Mouse (Mus musculus): ENCODE measurements around the gene Prkn. TPM values are rescaled to one million over a fixed set of nuclear protein-coding genes. Genes with fewer than 3 reads are reported as not detected.

Gene Prkn
- polyA plus RNA-seq, 1 experiment from 2014 or later, result 0.96 TPM

DNA sequence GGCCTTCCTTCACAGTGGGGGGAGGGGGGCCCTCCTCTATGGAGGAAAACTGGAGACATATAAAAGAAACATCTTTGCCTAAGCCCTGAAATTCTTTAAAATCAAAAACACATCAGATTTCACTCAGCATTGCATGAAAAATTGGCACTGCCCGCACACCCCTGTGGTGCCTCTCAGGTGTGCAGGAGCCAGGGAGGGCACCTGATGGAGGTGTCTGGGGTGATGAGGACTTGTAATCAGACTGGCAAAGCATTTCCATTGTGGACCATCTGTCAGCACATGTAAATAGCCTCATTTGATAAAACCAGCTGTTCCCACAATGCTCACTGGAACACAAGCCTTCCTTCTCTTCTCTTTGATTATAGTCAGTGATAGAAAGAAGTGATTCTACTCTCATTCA, 928.8 kb downstream of the Prkn start:
- Histone ChIP-seq H3K4me2 (replicated peaks; ENCODE audit: low read depth) (no peak overlapping the region), H3K4me1 (replicated peaks; ENCODE audit: control insufficient read depth, insufficient read depth, low read length) (no peaks in the 10 kb centered on the region), H3K4me3 (ENCODE audit: low read depth, low read length) (no peak overlapping the region), H3K36me3 (ENCODE audit: control insufficient read depth, insufficient read depth) (no peaks in the 10 kb centered on the region), H3K9me3 (ENCODE audit: control insufficient read depth) (no peaks in the 10 kb centered on the region), H3K9ac (ENCODE audit: low read depth, low read length) (no peak overlapping the region), H3K27ac (ENCODE audit: low read depth, low read length) (no peak overlapping the region), H3K27me3 (replicated peaks; ENCODE audit: control insufficient read depth, insufficient read depth, low read length) (no peaks in the 10 kb centered on the region)
- ATAC-seq, result no peak
- no peak for TF ChIP-seq CTCF (IDR thresholded peaks at IDR 0.05; ENCODE audit: low read depth)
- 97% methylated on average over 1 of the region's 1 CpGs for WGBS

- WGBS, result 77% methylated on average over 3 of the region's 3 CpGs
- Histone ChIP-seq H3K27ac (ENCODE audit: low read depth, low read length) (no peak overlapping the region), H3K4me1 (replicated peaks; ENCODE audit: control insufficient read depth, insufficient read depth, low read length) (no peaks in the 10 kb centered on the region), H3K9me3 (ENCODE audit: control insufficient read depth) (no peaks in the 10 kb centered on the region), H3K9ac (ENCODE audit: low read depth, low read length) (no peak overlapping the region), H3K36me3 (ENCODE audit: control insufficient read depth, insufficient read depth) (no peaks in the 10 kb centered on the region), H3K4me2 (replicated peaks; ENCODE audit: low read depth) (no peak overlapping the region), H3K4me3 (ENCODE audit: low read depth, low read length) (no peak overlapping the region), H3K27me3 (replicated peaks; ENCODE audit: control insufficient read depth, insufficient read depth, low read length) (no peaks in the 10 kb centered on the region)
- no peak for ATAC-seq
- TF ChIP-seq CTCF (IDR thresholded peaks at IDR 0.05; ENCODE audit: low read depth), result no peak
Observed at GRCm38 (mm10) chr17:11769513-11769912, 929.3 kb downstream of the Prkn start.

- 82% methylated on average over 11 of the region's 12 CpGs for WGBS
- ATAC-seq, result no peak
- Histone ChIP-seq H3K4me3 (ENCODE audit: low read depth, low read length) (no peak overlapping the region), H3K4me1 (replicated peaks; ENCODE audit: control insufficient read depth, insufficient read depth, low read length) (no peaks in the 10 kb centered on the region), H3K9me3 (ENCODE audit: control insufficient read depth) (no peaks in the 10 kb centered on the region), H3K9ac (ENCODE audit: low read depth, low read length) (no peak overlapping the region), H3K27me3 (replicated peaks; ENCODE audit: control insufficient read depth, insufficient read depth, low read length) (no peaks in the 10 kb centered on the region), H3K36me3 (ENCODE audit: control insufficient read depth, insufficient read depth) (no peaks in the 10 kb centered on the region), H3K27ac (ENCODE audit: low read depth, low read length) (no peak overlapping the region), H3K4me2 (replicated peaks; ENCODE audit: low read depth) (no peak overlapping the region)
- TF ChIP-seq CTCF (IDR thresholded peaks at IDR 0.05; ENCODE audit: low read depth), result no peak
Observed at GRCm38 (mm10) chr17:11779547-11779946, 939.4 kb downstream of the Prkn start.

- Histone ChIP-seq H3K27ac (ENCODE audit: low read depth, low read length) (no peak overlapping the region), H3K4me3 (ENCODE audit: low read depth, low read length) (no peak overlapping the region), H3K27me3 (replicated peaks; ENCODE audit: control insufficient read depth, insufficient read depth, low read length) (no peaks in the 10 kb centered on the region), H3K9ac (ENCODE audit: low read depth, low read length) (no peak overlapping the region), H3K4me2 (replicated peaks; ENCODE audit: low read depth) (no peak overlapping the region), H3K36me3 (ENCODE audit: control insufficient read depth, insufficient read depth) (no peaks in the 10 kb centered on the region), H3K9me3 (ENCODE audit: control insufficient read depth) (no peaks in the 10 kb centered on the region), H3K4me1 (replicated peaks; ENCODE audit: control insufficient read depth, insufficient read depth, low read length) (no peaks in the 10 kb centered on the region)
- WGBS, result 57% methylated on average over 2 of the region's 2 CpGs
- no peak for TF ChIP-seq CTCF (IDR thresholded peaks at IDR 0.05; ENCODE audit: low read depth)
- ATAC-seq, result no peak
Observed at GRCm38 (mm10) chr17:11780005-11780404, 939.8 kb downstream of the Prkn start.

DNA sequence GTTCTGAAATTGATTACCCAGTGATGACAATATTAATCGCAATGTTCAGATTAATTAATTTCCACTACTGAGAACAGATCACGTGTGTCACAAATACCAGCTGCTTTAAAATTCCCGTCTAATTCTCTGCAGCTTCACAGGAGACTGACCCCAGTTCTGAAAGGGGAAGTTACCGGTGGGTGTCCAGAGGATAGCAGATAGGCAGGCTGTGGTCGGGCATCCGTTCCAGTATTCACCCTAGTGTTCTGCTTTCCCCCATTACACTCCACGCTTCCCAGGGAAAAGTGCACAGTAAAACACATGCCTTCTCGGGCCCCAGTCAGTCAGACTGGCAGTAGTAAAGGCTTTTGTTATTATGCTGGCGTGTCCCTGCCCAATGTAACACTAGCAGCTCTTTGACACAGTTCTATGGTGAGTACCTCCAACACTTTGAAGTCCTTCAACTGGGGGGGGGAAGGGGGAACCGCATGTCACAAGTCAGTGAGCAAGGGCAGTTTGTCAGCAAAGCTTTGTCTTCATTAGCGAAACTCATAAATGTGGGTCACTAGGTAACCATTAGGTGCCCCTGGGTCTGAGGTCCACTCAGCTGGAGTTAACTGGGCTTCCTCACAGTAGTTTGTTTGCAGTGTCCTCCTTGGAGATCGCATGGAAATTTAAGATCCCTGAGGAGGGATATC, 940.8 kb downstream of the Prkn start:
- H3K27me3 ChIP-seq (replicated peaks; ENCODE audit: control insufficient read depth, insufficient read depth, low read length), result no peaks in the 10 kb centered on the region
- H3K4me1 ChIP-seq (replicated peaks; ENCODE audit: control insufficient read depth, insufficient read depth, low read length), result no peaks in the 10 kb centered on the region
- no peak overlapping the region for H3K4me2 ChIP-seq (replicated peaks; ENCODE audit: low read depth)
- H3K36me3 ChIP-seq (ENCODE audit: control insufficient read depth, insufficient read depth), result no peaks in the 10 kb centered on the region
- no peaks in the 10 kb centered on the region for H3K9me3 ChIP-seq (ENCODE audit: control insufficient read depth)
- no peak overlapping the region for H3K4me3 ChIP-seq (ENCODE audit: low read depth, low read length)
- 67% methylated on average over 12 of the region's 12 CpGs for WGBS
- H3K9ac ChIP-seq (ENCODE audit: low read depth, low read length), result no peak overlapping the region
- TF ChIP-seq CTCF (IDR thresholded peaks at IDR 0.05; ENCODE audit: low read depth), result no peak
- no peak overlapping the region for H3K27ac ChIP-seq (ENCODE audit: low read depth, low read length)
- ATAC-seq, result no peak

GRCm38 (mm10) chr17:11788270-11788936, 948.2 kb downstream of the Prkn start:
- Histone ChIP-seq H3K4me2 (replicated peaks; ENCODE audit: low read depth) (no peak overlapping the region), H3K9me3 (ENCODE audit: control insufficient read depth) (no peaks in the 10 kb centered on the region), H3K4me3 (ENCODE audit: low read depth, low read length) (no peak overlapping the region), H3K36me3 (ENCODE audit: control insufficient read depth, insufficient read depth) (no peaks in the 10 kb centered on the region), H3K27ac (ENCODE audit: low read depth, low read length) (no peak overlapping the region), H3K27me3 (replicated peaks; ENCODE audit: control insufficient read depth, insufficient read depth, low read length) (no peaks in the 10 kb centered on the region), H3K4me1 (replicated peaks; ENCODE audit: control insufficient read depth, insufficient read depth, low read length) (no peaks in the 10 kb centered on the region), H3K9ac (ENCODE audit: low read depth, low read length) (no peak overlapping the region)
- no peak for TF ChIP-seq CTCF (IDR thresholded peaks at IDR 0.05; ENCODE audit: low read depth)
- no peak for ATAC-seq
- WGBS, result 81% methylated on average over 9 of the region's 9 CpGs
